Mouse (Mus musculus) left cerebral cortex, postnatal 10 days (tissue): ENCODE measurements at regions not wholly inside any gene's neighbourhood (a gene's known extent, or its start where the extent isn't known, plus 50 kb on each side); places are given as distances from the start of the nearest gene placed in this dataset.

Experiments
- DNase-seq, 2 experiments: peaks; one replicate each; pipeline ENCODE4 v3.0.0; 2021 to 2022; ENCODE audit warnings: low spot score in 2 of 2, mixed read lengths in 1 of 2; ENCODE audit errors: extremely low spot score in 1 of 2
- intact Hi-C: fragments of 180-260 bp; cut with DNase I; formaldehyde crosslinking; loops from one replicate; pipeline ENCODE4 v1.15.1; 2025

GRCm38 (mm10) chr10:111759505-111759904 is 213.0 kb upstream of the Krr1 start:
- no peak for DNase-seq
- intact Hi-C loops, result no loop called here

DNA sequence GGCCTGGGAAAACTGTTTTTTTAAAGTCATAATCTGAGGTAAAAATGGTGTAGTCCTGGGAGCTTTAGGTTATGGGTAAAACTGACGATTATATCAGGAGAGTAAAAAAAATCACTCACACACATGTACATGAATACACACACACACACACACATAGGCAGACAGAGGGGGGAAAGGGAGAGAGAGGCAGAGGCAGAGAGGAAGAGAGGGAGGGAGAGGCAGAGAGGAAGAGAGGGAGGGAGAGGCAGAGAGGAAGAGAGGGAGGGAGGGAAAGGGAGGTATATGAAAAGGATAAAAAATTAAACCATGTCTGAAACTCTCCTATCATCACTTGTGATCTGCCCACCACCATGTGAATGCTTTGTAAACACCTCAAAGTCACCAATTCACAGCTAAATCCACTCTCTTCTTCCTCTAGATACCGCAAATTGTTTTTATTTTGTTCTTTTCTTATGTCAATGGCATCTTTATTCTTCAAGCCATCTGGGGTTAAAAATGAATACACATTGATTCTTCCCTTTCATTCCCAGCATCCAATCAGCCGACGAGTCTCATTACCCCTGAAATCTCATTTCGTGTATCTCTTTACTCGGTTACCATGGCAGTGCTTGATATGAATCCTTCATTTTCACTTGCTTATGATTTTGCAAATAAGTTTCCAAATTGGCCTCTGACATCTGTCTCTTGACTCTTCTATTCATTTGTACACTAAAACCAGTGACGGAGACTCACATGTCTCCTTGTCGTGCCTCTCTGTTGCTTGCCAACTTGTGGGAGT is 209.5 kb upstream of the Krr1 start:
- intact Hi-C loops, result no loop called here

DNA sequence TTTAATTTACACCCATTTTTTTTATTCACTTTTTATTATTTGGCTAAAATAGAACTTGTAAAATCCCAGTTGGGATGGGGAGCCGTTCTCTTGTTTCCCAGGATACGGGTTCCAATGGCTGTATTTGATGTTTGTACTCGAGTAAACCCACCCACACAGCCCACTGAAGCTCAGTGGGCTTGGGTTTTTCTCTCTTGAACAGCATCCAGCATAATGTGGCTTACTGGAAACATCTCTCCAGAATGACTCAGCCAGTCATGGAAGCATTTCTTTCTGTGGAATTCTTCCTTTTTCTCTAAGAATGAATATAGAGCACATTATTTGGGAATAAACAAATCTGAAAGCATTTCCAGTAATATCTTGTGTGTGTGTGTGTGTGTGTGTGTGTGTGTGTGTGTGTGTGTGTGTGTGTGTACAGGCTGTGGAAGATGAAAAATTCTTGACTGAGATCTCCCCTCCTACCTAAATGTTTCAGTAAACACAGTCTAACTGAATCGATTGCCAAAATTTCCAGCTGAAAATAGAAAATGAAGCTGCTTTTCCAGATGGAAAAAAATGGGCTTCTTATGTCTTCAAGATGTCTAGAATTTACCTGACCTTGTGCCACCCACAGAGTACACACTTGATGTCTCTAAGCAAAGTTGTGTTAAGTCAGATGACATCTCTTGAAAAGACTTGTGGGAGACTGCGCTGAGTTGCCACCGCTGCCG is 205.3 kb upstream of the Krr1 start:
- intact Hi-C loops, result no loop called here
- DNase-seq, result peak in 1 of 2 experiments; percentile 17

More for the DNA sequence above, 209.5 kb upstream of the Krr1 start:
- DNase-seq, result no peak

DNA sequence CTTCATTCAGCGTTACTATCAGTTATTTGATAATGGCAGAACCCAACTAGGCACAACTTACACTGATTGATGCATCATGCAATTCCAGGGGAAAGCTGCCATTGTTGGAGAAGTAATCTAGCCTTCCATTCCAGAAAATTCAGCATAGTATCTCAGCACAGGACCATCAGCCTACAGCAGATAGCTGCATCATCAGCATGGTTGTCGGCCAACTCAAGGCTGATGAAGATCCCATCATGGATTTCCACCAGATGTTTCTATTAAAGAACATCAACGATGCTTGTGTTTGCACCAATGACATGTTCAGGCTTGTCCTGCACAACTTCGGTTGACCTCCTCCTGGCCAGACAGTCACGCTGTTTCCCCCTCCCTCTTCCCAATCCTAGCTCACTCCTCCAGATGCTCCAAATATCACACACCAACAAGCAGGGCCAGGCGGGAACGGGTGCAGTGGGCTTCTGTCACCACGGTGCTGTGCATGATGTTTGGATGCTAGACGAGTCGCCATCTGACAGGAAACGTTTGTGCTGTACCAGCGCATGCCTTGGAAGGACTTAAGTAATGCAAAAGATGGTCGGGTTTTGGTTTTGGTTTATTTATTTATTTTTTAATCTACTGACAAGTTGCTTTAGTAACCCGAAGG is 204.5 kb upstream of the Krr1 start:
- DNase-seq, result no peak
- intact Hi-C loops, result no loop called here

- DNase-seq, result no peak
- intact Hi-C loops, result no loop called here
These were observed 202.9 kb upstream of the Krr1 start for GRCm38 (mm10) chr10:111769486-111770002.

- DNase-seq, result no peak
- intact Hi-C loops, result no loop called here
These were observed 202.4 kb upstream of the Krr1 start for GRCm38 (mm10) chr10:111770027-111770426.

- no peak for DNase-seq
- intact Hi-C loops, result no loop called here
These were observed 201.5 kb upstream of the Krr1 start for GRCm38 (mm10) chr10:111771010-111771409.

- no peak for DNase-seq
- intact Hi-C loops, result no loop called here
These were observed 194.9 kb upstream of the Krr1 start for GRCm38 (mm10) chr10:111777559-111777958.

GRCm38 (mm10) chr10:111778111-111778510 is 194.4 kb upstream of the Krr1 start:
- DNase-seq, result peak in 1 of 2 experiments; percentile 46
- intact Hi-C loops, result no loop called here

- no peak for DNase-seq
- intact Hi-C loops, result no loop called here
These were observed 192.5 kb upstream of the Krr1 start for GRCm38 (mm10) chr10:111779956-111780355.

DNA sequence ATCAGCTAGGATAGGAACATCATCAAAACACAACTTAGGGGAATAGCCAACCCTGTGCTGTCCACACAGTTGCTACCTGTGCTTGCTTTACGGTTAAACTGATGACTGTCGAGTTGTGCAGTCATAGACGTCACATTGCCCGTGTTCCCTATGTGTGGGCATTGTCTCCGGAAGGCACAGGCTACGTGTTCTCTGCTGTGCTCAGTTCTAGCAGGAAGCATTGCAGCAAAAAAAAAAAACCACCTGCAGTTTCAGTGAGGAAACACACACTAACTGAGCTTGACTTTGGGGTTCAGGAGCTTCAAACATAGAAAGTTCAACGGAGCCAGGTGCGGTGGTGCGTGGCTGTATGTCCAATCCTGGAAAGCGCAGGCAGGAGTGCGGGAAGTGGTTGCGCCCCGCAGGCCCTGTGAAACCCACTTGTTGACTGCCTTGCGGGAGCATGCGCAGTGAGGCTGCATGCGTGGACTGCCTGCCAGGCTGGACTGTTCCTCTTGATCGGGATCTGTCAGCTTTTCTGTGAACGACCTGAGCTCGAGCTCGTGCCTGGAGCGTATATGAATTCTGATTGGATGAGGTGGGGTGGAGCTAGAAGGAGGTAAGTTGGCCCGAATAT is 190.2 kb upstream of the Krr1 start:
- intact Hi-C loops, result no loop called here
- peak in 1 of 2 experiments; percentile 35 for DNase-seq

DNA sequence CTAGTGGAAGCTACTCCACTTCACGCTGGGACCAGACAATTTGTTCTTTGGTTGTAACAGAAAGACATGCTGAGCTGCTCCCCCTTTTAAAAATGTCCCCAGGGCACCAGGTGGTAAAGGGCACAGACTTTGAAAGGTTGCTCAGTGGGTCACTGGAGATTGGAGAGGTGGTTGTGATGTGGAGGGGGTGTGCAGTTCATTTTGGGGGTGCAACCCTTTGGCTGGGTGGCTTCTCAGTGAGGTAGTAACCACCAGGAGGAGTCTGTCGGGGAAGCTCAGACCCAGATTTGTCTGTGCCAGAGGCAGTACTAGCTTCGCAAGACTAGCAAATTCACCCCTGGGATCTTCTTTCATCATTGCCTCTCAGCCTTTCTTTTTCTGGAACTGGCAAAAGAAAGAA is 189.0 kb upstream of the Krr1 start:
- intact Hi-C loops, result no loop called here
- no peak for DNase-seq

DNA sequence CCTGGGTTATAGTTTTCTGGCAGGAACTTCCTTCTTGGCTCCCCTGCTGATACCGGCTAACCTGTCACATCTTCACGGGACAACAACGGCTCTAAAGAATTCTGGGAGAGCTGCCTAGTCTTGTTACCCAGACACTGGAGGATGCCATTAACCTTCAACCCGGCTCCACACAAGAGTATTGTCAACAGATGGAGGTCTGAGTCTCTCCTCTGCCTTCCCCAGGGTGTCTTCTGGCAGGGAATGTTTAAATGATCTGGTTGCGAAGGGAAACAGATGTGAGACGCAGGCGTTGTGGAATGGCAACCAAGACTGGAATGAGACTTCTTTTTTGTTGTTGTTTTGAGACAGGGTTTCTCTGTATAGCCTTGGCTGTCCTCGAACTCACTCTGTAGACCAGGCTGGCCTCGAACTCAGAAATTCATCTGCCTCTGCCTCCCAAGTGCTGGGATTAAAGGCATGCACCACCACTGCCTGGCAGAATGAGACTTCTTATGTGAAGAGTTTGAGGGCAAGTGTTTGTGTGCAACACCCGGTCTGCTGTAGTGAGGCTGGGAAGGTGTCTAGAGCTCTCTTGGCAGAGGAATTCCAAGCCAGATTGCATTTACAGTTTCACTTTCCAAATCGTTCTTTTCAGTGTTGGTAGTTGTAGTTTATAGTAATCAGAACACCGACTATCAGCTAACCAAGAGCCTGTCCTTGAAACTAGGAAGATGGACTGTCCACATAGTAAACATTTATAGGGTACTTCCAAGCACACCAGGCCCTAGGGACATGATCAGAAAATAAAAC is 188.2 kb upstream of the Krr1 start:
- DNase-seq, result no peak
- intact Hi-C loops, result no loop called here

DNA sequence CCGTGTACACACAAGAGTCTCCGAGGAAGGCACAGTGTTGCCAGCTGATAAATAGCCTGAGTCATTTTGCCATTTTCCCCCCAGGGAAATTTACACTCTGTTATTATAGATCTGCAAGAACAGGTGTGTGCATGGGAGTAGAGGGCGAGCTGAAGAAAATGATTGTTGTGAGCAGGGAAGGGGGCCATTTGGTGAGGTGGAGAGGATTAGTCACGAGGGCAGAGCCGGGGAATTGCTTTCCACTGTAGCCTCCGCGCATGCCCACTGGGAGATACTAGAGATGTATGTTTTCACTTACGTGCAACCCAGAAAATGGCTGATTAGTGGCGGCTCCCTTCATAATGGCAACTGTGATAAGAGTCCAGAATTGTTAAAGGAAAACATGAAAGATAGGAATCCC is 185.3 kb upstream of the Krr1 start:
- intact Hi-C loops, result no loop called here
- no peak for DNase-seq

GRCm38 (mm10) chr10:111789264-111789663 is 183.2 kb upstream of the Krr1 start:
- intact Hi-C loops, result no loop called here
- DNase-seq, result no peak

- intact Hi-C loops, result no loop called here
- no peak for DNase-seq
These were observed 181.6 kb upstream of the Krr1 start for GRCm38 (mm10) chr10:111790911-111791310.

DNA sequence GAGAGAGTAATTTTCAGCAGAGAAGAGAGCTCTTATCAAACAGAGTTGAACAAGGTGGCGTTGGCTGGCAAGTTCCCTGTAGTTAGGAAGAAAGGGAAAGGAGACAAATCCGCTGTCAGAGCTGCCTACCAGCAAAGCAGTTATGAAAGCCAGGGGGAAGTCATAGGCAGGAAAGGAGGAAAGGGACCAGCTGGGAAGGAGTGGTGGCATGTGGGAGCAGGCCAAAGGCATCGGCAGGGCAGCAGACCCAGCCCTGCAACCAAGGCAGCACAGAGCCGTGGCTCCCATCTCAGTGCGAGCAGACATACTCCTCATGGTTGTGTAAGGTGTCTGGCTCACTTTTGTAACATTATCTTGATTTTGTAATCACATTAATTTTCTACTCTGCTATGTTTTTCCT is 177.4 kb upstream of the Krr1 start:
- intact Hi-C loops, result no loop called here
- DNase-seq, result no peak

DNA sequence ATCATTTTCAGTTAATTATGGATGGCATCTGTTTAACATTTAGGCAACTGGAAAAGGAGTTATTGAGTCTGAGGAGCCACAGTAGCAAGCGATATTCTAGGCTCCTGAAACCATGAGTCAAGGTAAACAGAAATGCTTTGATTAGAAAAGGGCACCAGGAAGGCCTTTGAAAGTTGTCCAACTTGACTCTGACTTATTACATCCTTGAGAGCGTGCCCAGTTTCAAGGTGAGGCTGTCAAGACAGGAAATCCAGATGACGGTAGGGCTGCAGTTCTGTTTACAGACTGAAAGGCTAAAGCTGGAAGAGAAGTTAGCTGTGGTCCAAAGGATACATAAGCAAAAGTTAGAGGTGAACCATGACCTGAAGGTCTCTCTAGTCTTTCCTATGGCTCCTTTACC is 176.7 kb upstream of the Krr1 start:
- intact Hi-C loops, result no loop called here
- DNase-seq, result no peak

- DNase-seq, result no peak
- intact Hi-C loops, result no loop called here
These were observed 173.6 kb upstream of the Krr1 start for GRCm38 (mm10) chr10:111798851-111799281.
